Mouse (Mus musculus): ENCODE results near the gene Teddm3.

DNA sequence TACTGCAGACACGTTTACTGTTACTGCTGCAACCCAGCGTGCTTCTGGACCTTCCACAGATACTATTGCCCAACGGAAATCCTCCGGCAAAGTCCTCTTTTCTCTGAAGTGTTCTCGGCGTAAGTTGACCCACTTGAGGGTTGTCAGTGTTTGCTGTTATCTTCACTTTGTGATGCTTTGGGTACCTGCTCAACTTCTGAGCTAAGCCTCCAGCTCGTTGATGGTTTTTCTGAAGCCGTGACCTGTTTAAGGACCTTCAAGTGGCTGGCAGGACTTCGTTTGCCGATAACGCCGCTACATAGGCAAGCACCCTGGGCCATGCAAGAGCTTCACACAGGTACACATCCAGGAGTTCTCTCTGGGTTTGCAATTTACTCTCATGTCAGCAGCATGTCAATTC, 40.4 kb upstream of the Teddm3 start:
- TF ChIP-seq CTCF (conservative IDR thresholded peaks at IDR 0.05; ENCODE audit: insufficient read depth, insufficient read length, low read depth, low read length) (no peak), POLR2A (IDR thresholded peaks at IDR 0.05; ENCODE audit: low read depth, low read length) (no peak)
